Mouse (Mus musculus) liver, embryonic 13.5 days (tissue): ENCODE data around the gene Pnpla1. TPM values are rescaled to one million over a fixed set of nuclear protein-coding genes. Genes with fewer than 3 reads are reported as not detected.
"Not testable (repeated sequence)": the region's sequence is repeated elsewhere in the genome, so short reads cannot be mapped to it uniquely, and the experiment has no call there.

Source experiments
- ATAC-seq: fragments of 200-750 bp; cut with Nextera tagmentation; 2 replicates; pipeline ENCODE4 v1.8.0; 2017; ENCODE audit warnings: low read depth, mild to moderate bottlenecking, moderate number of reproducible peaks, moderate library complexity
- DNase-seq: peaks from one replicate; pipeline ENCODE4 v3.0.0; 2022
- H3K27ac ChIP-seq: fragments of 300-500 bp; sonication (generic); 2 replicates; pipeline ENCODE4 v1.5.1; 2015; ENCODE audit warnings: moderate library complexity, mild to moderate bottlenecking, inconsistent platforms
- H3K27me3 ChIP-seq: fragments of 300-500 bp; sonication (generic); 2 replicates; pipeline ENCODE4 v1.6.1; 2015; ENCODE audit warnings: mild to moderate bottlenecking, inconsistent platforms
- H3K36me3 ChIP-seq: fragments of 300-500 bp; sonication (generic); 2 replicates; pipeline ENCODE4 v1.6.1; 2015; ENCODE audit warnings: mild to moderate bottlenecking, inconsistent platforms
- H3K4me1 ChIP-seq: fragments of 300-500 bp; sonication (generic); replicated peaks from 2 replicates; pipeline ENCODE4 v1.6.1; 2015; ENCODE audit warnings: inconsistent platforms
- H3K4me2 ChIP-seq: fragments of 300-500 bp; sonication (generic); 2 replicates; pipeline ENCODE4 v1.6.1; 2015; ENCODE audit warnings: inconsistent platforms, mild to moderate bottlenecking, moderate library complexity
- H3K4me3 ChIP-seq: fragments of 300-500 bp; sonication (generic); replicated peaks from 2 replicates; pipeline ENCODE4 v1.5.1; 2015; ENCODE audit warnings: mild to moderate bottlenecking, inconsistent platforms
- H3K9ac ChIP-seq: fragments of 300-500 bp; sonication (generic); 2 replicates; pipeline ENCODE4 v1.6.1; 2015; ENCODE audit warnings: mild to moderate bottlenecking, inconsistent platforms
- H3K9me3 ChIP-seq: fragments of 300-500 bp; sonication (generic); replicated peaks from 2 replicates; pipeline ENCODE4 v1.6.1; 2016; ENCODE audit warnings: inconsistent platforms
- WGBS: fragments of 180-500 bp; shearing (Covaris S2); methylation state at CpG from one replicate; pipeline ENCODE4 v1.1.7; 2015; ENCODE audit not compliant: insufficient replicate concordance; 5-methylcytosine and 5-hydroxymethylcytosine counted together
- polyA plus RNA-seq: library from polyadenylated mRNA; unstranded; fragments of >200 nt; fragmentation: Nextera tagmentation; extraction: Ambion mirVana; gene quantifications from 2 replicates; pipeline ENCODE4 v1.2.1, GENCODE M21; 2015

Pnpla1 gene
- polyA plus RNA-seq, 1 experiment from 2014 or later = not detected

DNA sequence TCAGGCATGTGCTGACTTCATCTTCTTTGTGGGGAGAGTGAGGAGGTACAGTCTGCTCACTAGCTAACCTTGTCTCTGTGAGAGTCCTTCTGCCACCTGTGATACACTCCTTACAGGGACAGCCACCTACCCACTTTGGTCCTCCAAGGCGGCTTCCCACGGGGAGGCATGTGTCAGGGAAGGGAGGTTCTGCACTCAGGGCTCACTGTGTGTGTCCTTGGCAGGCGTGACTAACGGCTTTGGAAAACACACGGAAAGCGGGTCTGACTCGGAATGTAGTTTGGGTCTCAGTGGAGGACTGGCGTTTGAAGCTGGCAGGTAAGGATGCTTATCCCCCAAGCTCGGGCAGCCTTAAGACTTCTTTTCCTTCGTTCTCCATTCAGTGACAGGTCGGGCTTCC is 34.5 kb upstream of the Pnpla1 start:
- 62% methylated on average over 11 of the region's 11 CpGs for WGBS
- ATAC-seq = no peak

DNA sequence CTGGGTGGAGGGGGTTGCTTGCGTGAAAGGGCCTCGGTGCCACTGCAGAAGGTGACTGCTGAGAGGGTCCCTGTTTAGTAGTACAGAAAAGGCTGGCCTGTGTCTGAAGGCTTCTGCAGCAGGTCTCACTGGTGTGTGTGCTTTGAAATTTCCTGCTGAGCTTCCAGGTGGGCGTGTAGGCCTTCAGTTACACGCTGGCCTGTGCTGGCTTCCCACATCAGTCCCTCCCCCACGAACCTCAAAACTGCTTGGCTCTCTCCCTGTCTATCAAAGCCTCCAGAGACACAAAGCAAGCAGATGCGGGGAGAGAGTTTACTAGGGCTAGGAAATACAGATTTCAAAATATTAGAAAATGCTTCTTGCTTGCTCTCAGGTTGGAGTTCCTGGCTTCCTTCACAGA is 33.3 kb upstream of the Pnpla1 start:
- DNase-seq = no peak
- peak overlapping the region; percentile 62 for H3K4me3 ChIP-seq

More for the DNA sequence above, 34.5 kb upstream of the Pnpla1 start:
- peak overlapping the region; percentile 80 for H3K9ac ChIP-seq
- peaks cover 98% of the 10 kb centered on the region for H3K36me3 ChIP-seq
- H3K4me3 ChIP-seq = peak overlapping the region; percentile 62
- DNase-seq = no peak
- H3K4me2 ChIP-seq = peak overlapping the region; percentile 81
- H3K4me1 ChIP-seq = peaks cover 91% of the 10 kb centered on the region
- no peaks in the 10 kb centered on the region for H3K9me3 ChIP-seq
- H3K27ac ChIP-seq = peak overlapping the region; percentile 99
- no peaks in the 10 kb centered on the region for H3K27me3 ChIP-seq

DNA sequence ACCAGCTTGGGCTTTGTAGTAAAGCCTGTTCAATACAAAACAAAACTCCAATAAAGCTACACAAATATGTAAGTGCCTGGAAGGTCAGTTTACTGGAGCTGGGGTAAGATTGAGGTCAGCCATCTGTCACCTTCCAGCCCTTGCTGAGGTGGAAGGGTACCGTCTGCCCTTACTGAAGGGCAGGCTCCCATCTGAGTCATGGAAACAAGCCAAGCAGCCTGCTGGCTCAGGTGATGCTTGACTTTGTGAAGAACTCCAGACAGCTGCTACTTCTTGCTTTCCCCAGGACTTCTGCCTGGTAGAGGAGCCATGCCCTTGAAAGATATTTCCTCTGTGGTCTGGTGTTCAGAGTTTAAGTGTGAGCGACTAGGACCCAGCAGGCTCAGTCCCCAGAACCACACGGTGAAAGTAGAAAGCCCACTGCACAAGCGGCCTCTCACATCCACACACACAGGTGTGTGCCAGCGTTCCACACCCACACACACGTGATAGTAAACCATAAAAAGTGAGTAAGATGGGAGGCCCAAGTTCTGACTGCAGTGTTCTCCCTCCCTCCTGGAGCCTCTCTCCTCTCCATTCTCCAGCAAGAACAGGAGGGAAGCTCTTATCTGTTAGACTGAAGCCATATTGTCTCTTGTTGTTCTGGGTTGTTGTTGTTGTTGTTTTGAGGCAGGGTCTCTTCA is 32.7 kb upstream of the Pnpla1 start:
- Histone ChIP-seq H3K4me3 (peak overlapping the region; percentile 62), H3K4me2 (peak overlapping the region; percentile 81), H3K27ac (peak overlapping the region; percentile 99), H3K9me3 (no peaks in the 10 kb centered on the region), H3K9ac (peak overlapping the region; percentile 80), H3K36me3 (peaks cover 98% of the 10 kb centered on the region), H3K4me1 (peaks cover 98% of the 10 kb centered on the region), H3K27me3 (no peaks in the 10 kb centered on the region)
- ATAC-seq = no peak
- DNase-seq = no peak
- 84% methylated on average over 6 of the region's 6 CpGs for WGBS

More for the DNA sequence above, 33.3 kb upstream of the Pnpla1 start:
- Histone ChIP-seq H3K27ac (peak overlapping the region; percentile 99), H3K27me3 (no peaks in the 10 kb centered on the region), H3K9ac (peak overlapping the region; percentile 80), H3K36me3 (peaks cover 98% of the 10 kb centered on the region), H3K4me2 (peak overlapping the region; percentile 81), H3K9me3 (no peaks in the 10 kb centered on the region), H3K4me1 (peaks cover 96% of the 10 kb centered on the region)
- ATAC-seq = no peak
- WGBS = 58% methylated on average over 6 of the region's 6 CpGs

DNA sequence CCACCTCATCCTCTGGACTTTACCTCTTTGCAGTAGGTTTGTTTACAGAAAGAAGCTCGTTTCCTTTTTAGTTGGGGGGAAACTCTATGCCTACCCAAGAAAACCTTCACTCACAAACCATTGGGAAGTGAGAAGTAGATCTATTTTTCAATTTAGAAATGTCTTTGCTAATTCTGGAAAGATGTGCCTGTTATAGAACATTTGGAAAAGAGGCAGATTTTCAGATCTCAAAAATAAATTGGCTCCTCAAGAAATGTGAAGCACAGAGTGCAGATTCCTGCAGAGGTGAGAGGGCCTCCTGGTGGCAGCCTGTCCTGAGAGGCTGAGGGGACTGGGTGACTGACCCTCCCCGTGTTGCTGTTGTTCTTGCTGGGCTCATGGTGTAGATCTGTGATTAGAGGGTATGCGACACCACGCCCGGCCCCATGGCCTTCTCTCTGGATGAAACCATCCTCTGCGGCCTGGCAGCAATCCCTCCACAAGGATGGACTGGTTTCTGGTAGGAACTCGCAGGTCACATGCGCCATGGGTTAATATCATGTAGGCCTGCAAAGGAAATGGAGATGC is 30.5 kb upstream of the Pnpla1 start:
- Histone ChIP-seq H3K27ac (peak overlapping the region; percentile 99), H3K27me3 (no peaks in the 10 kb centered on the region), H3K36me3 (peaks cover 98% of the 10 kb centered on the region), H3K4me1 (peaks cover 98% of the 10 kb centered on the region), H3K9me3 (no peaks in the 10 kb centered on the region), H3K9ac (peak overlapping the region; percentile 80), H3K4me3 (peak overlapping the region; percentile 62), H3K4me2 (peak overlapping the region; percentile 81)
- WGBS = 66% methylated on average over 8 of the region's 8 CpGs
- no peak for DNase-seq
- no peak for ATAC-seq

DNA sequence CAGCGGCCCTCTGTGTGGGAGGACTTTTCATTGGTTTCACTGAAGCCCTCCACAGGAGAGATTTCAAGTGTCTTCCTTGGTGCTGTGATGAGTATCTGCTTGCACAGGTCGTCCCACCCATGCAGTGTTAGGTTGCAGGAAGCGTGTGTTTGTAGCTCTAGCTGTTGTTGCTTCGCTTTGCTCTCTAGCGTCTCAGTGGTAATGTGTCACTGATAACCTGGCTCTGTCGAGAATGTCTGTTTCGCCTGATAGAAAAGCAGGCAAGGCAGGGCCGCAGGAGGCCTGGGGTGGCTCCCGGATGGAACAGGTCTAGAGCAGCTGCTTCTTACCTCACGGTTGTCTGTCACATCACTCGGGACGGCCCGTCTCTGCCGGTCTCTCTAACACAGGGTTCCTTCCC is 29.1 kb upstream of the Pnpla1 start:
- peak overlapping the region; percentile 99 for H3K27ac ChIP-seq
- peak overlapping the region; percentile 62 for H3K4me3 ChIP-seq
- WGBS = 28% methylated on average over 14 of the region's 14 CpGs
- H3K4me2 ChIP-seq = peak overlapping the region; percentile 81
- peaks cover 100% of the 10 kb centered on the region for H3K4me1 ChIP-seq
- no peaks in the 10 kb centered on the region for H3K9me3 ChIP-seq
- ATAC-seq (peak; percentile 88), DNase-seq (peak; percentile 90)
- peak overlapping the region; percentile 80 for H3K9ac ChIP-seq
- no peaks in the 10 kb centered on the region for H3K27me3 ChIP-seq
- H3K36me3 ChIP-seq = peaks cover 100% of the 10 kb centered on the region

DNA sequence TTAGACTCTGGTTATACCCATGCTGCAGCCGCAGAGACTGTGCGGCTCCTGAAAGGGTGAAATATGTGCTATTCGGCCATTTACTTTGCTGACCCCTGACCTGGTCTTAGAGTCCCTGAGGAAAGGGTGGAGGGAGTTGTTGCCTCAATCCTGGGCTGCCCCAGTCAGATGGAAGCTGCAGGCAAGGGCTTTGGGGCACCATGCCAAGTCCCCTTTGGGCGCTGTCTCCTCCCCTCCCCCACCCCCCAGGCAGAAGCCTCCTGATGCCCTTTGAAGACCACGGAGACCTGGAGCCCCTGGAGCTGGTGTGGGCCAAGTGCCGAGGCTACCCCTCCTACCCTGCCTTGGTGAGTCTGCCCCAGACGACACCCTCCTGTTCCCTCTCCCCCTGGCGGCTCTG is 27.1 kb upstream of the Pnpla1 start:
- peak overlapping the region; percentile 99 for H3K27ac ChIP-seq
- H3K4me2 ChIP-seq = peak overlapping the region; percentile 81
- peak overlapping the region; percentile 80 for H3K9ac ChIP-seq

DNA sequence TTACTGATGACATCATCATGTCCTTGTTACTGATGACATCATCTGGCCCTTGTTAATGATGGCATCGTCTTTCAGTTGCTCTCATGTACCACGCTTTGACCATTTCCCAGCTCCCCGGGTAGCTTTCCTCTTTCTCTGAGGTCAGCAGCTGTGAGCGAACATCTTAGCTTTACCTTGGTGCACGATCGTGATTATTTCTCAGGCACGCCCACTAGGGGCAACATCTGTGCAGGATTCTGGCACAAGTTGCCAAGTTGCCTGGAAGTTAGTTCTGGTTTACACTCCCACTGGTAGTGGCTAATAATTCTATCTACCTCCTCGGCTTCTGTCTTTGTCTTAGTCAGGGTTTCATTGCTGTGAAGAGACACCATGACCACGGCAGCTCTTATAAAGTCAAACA is 26.2 kb upstream of the Pnpla1 start:
- H3K4me1 ChIP-seq = peaks cover 100% of the 10 kb centered on the region
- peak overlapping the region; percentile 81 for H3K4me2 ChIP-seq
- peak overlapping the region; percentile 80 for H3K9ac ChIP-seq
- ATAC-seq = no peak
- peak; percentile 50 for DNase-seq
- no peak overlapping the region for H3K4me3 ChIP-seq
- H3K9me3 ChIP-seq = no peaks in the 10 kb centered on the region
- peaks cover 100% of the 10 kb centered on the region for H3K36me3 ChIP-seq
- H3K27ac ChIP-seq = peak overlapping the region; percentile 99
- no peaks in the 10 kb centered on the region for H3K27me3 ChIP-seq
- 73% methylated on average over 9 of the region's 9 CpGs for WGBS

More for the DNA sequence above, 27.1 kb upstream of the Pnpla1 start:
- peaks cover 100% of the 10 kb centered on the region for H3K4me1 ChIP-seq
- DNase-seq (no peak), ATAC-seq (no peak)
- no peaks in the 10 kb centered on the region for H3K9me3 ChIP-seq
- H3K27me3 ChIP-seq = no peaks in the 10 kb centered on the region
- 72% methylated on average over 8 of the region's 8 CpGs for WGBS
- peaks cover 100% of the 10 kb centered on the region for H3K36me3 ChIP-seq
- peak overlapping the region; percentile 0; the same call in 1 of the 2 replicates for H3K4me3 ChIP-seq

DNA sequence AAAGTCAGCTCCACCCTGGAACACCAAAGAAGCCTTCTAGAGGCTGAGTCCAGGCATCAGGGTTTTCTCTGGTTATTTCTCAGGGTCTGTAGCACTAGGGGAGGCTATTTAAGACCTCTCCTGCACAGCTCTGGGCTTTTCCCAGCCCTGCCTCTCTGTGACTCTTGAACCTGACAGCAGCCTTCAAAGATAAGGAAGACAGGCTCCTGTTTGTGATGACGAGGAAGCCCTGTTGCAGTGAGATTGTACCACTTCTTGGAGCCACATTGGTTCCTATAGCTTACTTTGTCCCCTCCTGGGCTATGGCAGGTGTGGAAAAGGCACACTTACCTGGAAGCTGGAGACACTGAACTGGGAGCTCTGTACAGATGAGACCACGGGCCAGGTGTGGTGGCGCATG is 25.3 kb upstream of the Pnpla1 start:
- peak; percentile 78 for DNase-seq
- peak; percentile 79 for ATAC-seq
- H3K9ac ChIP-seq = peak overlapping the region; percentile 80
- H3K36me3 ChIP-seq = peaks cover 100% of the 10 kb centered on the region
- H3K4me2 ChIP-seq = peak overlapping the region; percentile 81
- peak overlapping the region; percentile 4; the same call in 1 of the 2 replicates for H3K4me3 ChIP-seq
- H3K27ac ChIP-seq = peak overlapping the region; percentile 99
- no peaks in the 10 kb centered on the region for H3K9me3 ChIP-seq
- WGBS = 59% methylated on average over 3 of the region's 3 CpGs
- H3K4me1 ChIP-seq = peaks cover 100% of the 10 kb centered on the region
- H3K27me3 ChIP-seq = no peaks in the 10 kb centered on the region

DNA sequence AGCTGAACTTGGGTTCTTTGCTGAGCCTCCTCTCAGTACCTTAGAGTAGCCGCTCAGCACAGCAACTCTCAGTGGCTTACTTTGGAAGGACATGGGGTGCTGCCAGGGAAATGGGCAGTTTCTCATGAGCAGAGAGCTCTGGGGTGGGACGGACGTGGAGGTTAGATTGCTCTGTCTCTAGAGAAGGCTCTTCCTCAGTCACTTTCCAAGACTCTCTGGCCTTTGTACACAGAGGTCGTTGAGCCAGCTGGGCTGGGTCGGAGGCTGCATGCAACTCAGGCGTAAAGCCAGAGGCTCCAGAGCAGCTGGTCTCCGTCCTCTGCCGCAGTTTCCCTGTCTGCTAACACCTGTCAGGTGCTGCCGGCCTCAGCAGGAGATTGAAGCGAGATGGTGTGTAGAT is 23.5 kb upstream of the Pnpla1 start:
- peaks cover 100% of the 10 kb centered on the region for H3K36me3 ChIP-seq

DNA sequence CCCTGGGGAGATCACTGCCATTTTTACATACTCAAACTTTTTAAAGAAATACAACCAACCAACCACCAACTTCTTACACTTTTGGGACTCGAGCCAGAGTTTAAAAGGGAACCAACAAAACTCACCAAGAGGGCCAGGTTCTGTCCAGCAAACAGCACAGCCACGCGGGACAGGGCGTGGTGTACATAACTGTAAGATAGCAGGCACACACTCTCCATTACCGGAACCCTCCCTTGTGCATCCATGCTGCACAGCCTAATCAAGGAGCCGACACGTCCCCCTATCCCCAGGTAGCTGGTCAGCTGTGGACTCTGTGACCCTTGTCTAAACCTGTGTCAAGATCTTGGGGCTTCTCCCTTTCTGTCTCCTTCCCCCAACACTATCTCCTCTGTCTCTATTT is 20.4 kb upstream of the Pnpla1 start:
- Histone ChIP-seq H3K4me3 (no peak overlapping the region), H3K27me3 (no peaks in the 10 kb centered on the region), H3K36me3 (peaks cover 82% of the 10 kb centered on the region), H3K4me1 (peaks cover 61% of the 10 kb centered on the region), H3K4me2 (no peak overlapping the region), H3K27ac (peak overlapping the region; percentile 54), H3K9me3 (peaks cover 12% of the 10 kb centered on the region; the same call in 1 of the 2 replicates), H3K9ac (no peak overlapping the region; the same call in 1 of the 2 replicates)
- 0 out of 2 replicates have a peak, but pooled peaks have one; percentile 30 for ATAC-seq
- DNase-seq = no peak
- WGBS = 60% methylated on average over 7 of the region's 7 CpGs

More for the DNA sequence above, 23.5 kb upstream of the Pnpla1 start:
- Histone ChIP-seq H3K4me3 (no peak overlapping the region), H3K27ac (peak overlapping the region; percentile 99), H3K9me3 (peaks cover 6% of the 10 kb centered on the region; the same call in 1 of the 2 replicates), H3K4me2 (no peak overlapping the region), H3K27me3 (no peaks in the 10 kb centered on the region), H3K4me1 (peaks cover 90% of the 10 kb centered on the region), H3K9ac (peak overlapping the region; percentile 31; the same call in 1 of the 2 replicates)
- WGBS = 86% methylated on average over 10 of the region's 10 CpGs
- DNase-seq (no peak), ATAC-seq (no peak)

DNA sequence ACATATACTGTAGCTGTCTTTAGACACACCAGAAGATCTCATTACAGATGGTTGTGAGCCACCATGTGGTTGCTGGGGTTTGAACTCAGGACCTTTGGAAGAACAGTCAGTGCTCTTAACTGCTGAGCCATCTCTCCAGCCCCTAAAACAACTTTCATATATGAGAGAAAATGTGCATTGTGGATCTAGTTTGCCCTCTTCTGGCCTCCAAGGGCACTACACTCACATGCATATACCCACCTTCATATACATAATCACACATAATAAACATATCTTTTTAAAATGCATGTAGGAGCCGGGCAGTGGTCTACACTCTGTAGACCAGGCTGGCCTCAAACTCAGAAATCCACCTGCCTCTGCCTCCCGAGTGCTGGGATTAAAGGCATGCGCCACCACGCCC is 16.3 kb upstream of the Pnpla1 start:
- not testable (repeated sequence) for ATAC-seq, H3K27ac ChIP-seq, H3K4me2 ChIP-seq, DNase-seq, H3K27me3 ChIP-seq, H3K9ac ChIP-seq, H3K4me3 ChIP-seq
- WGBS = 96% methylated on average over 4 of the region's 4 CpGs
- H3K36me3 ChIP-seq = peaks cover 41% of the 10 kb centered on the region
- peaks cover 12% of the 10 kb centered on the region; the same call in 1 of the 2 replicates for H3K9me3 ChIP-seq
- H3K4me1 ChIP-seq = peaks cover 28% of the 10 kb centered on the region
